Mouse (Mus musculus): ENCODE data around the gene Cluap1. TPM values are rescaled to one million over a fixed set of nuclear protein-coding genes. Genes with fewer than 3 reads are reported as not detected.
"Not testable (repeated sequence)": the region's sequence is repeated elsewhere in the genome, so short reads cannot be mapped to it uniquely, and the experiment has no call there.

The Cluap1 gene
- total RNA-seq, 2 experiments from 2014 or later = 8.8 to 10.1 TPM

DNA sequence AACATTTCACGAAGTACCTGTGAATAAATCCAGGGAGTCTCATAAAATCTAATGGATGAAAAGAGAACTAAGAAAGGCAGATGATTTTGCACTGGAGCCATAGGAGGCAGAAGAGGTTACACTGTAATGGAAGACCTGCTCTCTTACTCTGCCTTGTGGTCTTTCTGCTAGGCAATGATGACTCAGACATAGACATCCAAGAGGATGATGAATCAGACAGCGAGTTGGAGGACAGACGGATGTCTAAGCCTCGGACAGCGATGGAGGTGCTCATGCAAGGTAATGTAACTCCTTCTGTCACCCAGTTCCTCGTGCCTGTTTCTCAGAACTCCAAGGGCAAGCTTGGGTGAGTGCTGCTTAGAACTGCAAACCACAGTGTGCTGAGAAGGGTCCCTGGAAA lies 24.9 kb downstream of the Cluap1 start:
- ATAC-seq (replicated peaks; ENCODE audit: low FRiP score, poor library complexity, severe bottlenecking) = no peak

GRCm38 (mm10) chr16:3934091-3934490 lies 25.5 kb downstream of the Cluap1 start:
- no peak for ATAC-seq (replicated peaks; ENCODE audit: low FRiP score, poor library complexity, severe bottlenecking)

GRCm38 (mm10) chr16:3934701-3935100 lies 26.1 kb downstream of the Cluap1 start:
- ATAC-seq (replicated peaks; ENCODE audit: low FRiP score, poor library complexity, severe bottlenecking) = no peak

DNA sequence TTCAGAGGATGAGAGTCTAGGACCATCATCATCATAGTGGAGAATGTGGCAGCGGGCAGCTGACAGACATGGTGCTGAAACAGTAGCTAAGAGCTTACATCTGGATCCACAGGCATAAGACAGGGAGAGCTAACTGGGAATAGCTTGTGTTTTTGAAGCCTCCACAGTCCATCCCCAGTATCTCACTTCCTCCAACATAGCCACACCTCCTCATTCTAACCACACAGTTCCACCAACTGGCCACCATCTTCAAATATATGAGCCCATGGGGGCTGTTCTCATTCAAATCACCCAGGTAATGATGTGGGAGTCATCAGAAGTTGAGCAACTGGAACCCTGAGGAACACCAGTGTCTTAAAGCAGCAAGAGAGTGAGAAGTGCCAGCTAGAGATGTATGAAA lies 42.5 kb downstream of the Cluap1 start:
- ATAC-seq (replicated peaks; ENCODE audit: low FRiP score, poor library complexity, severe bottlenecking) = no peak

GRCm38 (mm10) chr16:3956369-3956768 lies 47.8 kb downstream of the Cluap1 start:
- ATAC-seq (replicated peaks; ENCODE audit: low FRiP score, poor library complexity, severe bottlenecking) = no peak

- ATAC-seq (replicated peaks; ENCODE audit: low FRiP score, poor library complexity, severe bottlenecking) = no peak
These were observed 50.7 kb downstream of the Cluap1 start for GRCm38 (mm10) chr16:3959261-3959660.

- ATAC-seq (replicated peaks; ENCODE audit: low FRiP score, poor library complexity, severe bottlenecking) = no peak
These were observed 56.4 kb downstream of the Cluap1 start for GRCm38 (mm10) chr16:3964990-3965389.

DNA sequence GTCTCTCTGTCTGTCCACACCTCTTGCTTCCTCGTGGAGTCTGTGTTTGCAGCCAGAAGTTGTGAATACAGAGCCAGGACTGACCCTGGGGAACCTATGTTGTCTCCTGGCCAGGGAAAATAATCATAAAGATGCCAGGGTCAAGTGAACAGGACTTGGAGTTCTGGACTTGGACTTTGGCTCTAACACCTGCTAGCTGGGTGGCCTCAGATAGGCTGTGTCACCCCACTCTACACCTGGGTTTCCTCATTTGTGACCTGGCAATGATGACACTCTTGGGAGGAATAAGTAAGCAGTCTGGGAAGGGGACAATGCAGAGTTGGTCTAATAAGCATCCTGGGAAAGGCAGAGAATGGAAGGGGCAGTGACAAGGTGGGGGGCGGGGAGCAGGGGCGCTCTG lies 56.9 kb downstream of the Cluap1 start:
- no peak for ATAC-seq (replicated peaks; ENCODE audit: low FRiP score, poor library complexity, severe bottlenecking)

DNA sequence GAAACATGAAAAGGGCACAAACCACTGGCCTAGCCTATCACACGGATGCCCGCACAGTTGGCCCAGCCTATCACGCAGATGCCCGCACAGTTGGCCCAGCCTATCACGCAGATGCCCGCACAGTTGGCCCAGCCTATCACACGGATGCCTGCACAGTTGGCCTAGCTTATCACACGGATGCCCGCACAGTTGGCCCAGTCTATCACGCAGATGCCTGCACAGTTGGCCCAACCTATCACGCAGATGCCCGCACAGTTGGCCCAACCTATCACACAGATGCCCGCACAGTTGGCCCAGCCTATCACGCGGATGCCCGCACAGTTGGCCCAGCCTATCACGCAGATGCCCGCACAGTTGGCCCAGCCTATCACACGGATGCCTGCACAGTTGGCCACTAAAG lies 65.9 kb downstream of the Cluap1 start:
- not testable (repeated sequence) for ATAC-seq (replicated peaks; ENCODE audit: low FRiP score, poor library complexity, severe bottlenecking)

DNA sequence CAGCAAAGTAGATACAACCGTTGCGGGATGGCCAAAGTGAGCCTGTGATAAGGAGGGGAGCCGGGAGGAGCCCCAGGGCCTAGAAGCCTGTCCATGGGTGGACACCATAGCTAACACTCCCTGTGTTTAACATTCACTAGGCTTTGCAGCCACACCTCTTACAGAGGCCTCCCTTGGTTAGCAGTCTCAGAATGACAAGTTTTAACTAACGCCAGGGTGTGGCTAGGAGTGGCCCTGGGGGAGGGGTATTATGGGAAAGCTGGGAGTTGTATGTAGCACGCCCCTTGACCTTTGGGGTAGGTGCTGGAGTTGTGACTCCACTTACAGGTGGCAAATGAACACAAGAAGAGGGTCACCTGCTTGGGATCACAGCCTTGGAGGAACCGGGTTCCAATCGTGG lies 67.1 kb downstream of the Cluap1 start:
- no peak for ATAC-seq (replicated peaks; ENCODE audit: low FRiP score, poor library complexity, severe bottlenecking)

- ATAC-seq (replicated peaks; ENCODE audit: low FRiP score, poor library complexity, severe bottlenecking) = 0 out of 2 replicates have a peak, but pooled peaks have one; percentile 20
These were observed 67.7 kb downstream of the Cluap1 start, which contains the start of gene Nlrc3 for GRCm38 (mm10) chr16:3976251-3976671. Gene Nlrc3 (minus strand): TSS chr16:3976632.

DNA sequence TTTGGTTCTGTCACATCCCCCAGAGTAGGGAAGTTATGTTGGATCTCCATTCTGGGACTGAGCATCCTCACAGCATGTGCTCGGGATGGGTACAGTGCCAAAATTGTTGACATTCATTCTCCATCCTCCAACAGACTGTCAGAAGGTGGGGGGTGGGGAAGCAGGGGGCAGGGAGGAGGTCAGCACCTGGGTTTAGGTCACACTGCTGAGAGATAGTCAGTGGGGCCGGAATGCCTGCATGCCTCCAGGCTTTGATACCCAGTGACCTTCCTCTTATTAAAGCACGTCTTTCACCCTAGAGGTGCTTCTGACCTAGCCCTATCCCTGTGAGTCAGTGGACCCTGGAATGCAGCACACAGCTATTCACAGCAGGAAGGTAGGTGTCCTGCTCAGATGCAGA lies 68.1 kb downstream of the Cluap1 start:
- no peak for ATAC-seq (replicated peaks; ENCODE audit: low FRiP score, poor library complexity, severe bottlenecking)

GRCm38 (mm10) chr16:3982173-3982572 lies 73.6 kb downstream of the Cluap1 start:
- no peak for ATAC-seq (replicated peaks; ENCODE audit: low FRiP score, poor library complexity, severe bottlenecking)

DNA sequence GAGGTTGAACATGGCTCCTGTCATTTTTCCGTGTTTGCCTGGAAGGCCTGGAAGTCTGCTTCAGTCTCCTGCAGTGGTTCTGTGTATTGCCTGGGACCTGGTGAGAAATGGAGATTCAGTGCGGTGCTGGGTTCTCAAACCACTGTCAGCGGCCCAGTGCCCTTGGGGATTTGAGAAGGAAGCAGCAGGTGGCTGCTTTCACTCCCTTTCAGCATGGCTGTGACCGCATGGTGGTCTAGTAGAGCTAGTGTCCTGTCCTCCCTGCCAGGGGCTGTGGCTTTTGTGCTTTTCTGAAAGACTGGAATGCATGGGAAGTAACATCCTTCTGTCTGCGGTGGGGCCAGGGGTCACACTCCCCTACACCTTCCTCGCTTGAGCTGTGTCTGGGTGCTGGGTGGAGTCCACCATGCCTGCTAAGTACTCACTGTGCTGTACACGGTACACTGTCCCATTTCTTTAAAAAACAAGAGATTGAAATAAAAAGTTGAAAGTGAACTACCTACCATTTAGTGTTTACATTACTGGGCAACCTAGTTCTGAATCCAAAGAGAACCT lies 74.6 kb downstream of the Cluap1 start:
- no peak for ATAC-seq (replicated peaks; ENCODE audit: low FRiP score, poor library complexity, severe bottlenecking)

GRCm38 (mm10) chr16:3988410-3988809 lies 79.8 kb downstream of the Cluap1 start:
- ATAC-seq (replicated peaks; ENCODE audit: low FRiP score, poor library complexity, severe bottlenecking) = no peak

Other genes starting within 250 kb of the Cluap1 start
- gene Mefv, start 190.7 kb upstream of the Cluap1 start, total RNA-seq (2015; ENCODE audit: low replicate concordance) = 3.8 TPM in 1 of 2 replicates, not detected in the other
- gene Mefv, start 190.7 kb upstream of the Cluap1 start, total RNA-seq (2017; ENCODE audit: low replicate concordance) = 2.6 and 6.1 TPM in 2 replicates
- gene Zfp263, start 164.7 kb upstream of the Cluap1 start, total RNA-seq (2015; ENCODE audit: low replicate concordance) = 7.1 and 11.9 TPM in 2 replicates
- 5.9 and 17.5 TPM in 2 replicates for gene Zfp263, start 164.7 kb upstream of the Cluap1 start, total RNA-seq (2017; ENCODE audit: low replicate concordance)
- not detected in 2 replicates for gene Olfr15, start 77.9 kb upstream of the Cluap1 start, total RNA-seq (2015; ENCODE audit: low replicate concordance)
- gene Olfr15, start 77.9 kb upstream of the Cluap1 start, total RNA-seq (2017; ENCODE audit: low replicate concordance) = not detected in 2 replicates
- 0.72 TPM in 1 of 2 replicates, not detected in the other for gene Zfp174, start 61.5 kb upstream of the Cluap1 start, total RNA-seq (2015; ENCODE audit: low replicate concordance)
- 0.38 TPM in 1 of 2 replicates, not detected in the other for gene Zfp174, start 61.5 kb upstream of the Cluap1 start, total RNA-seq (2017; ENCODE audit: low replicate concordance)
- 30.6 and 47.4 TPM in 2 replicates for gene Naa60, start 36.4 kb upstream of the Cluap1 start, total RNA-seq (2015; ENCODE audit: low replicate concordance)
- 17.6 and 25.1 TPM in 2 replicates for gene Naa60, start 36.4 kb upstream of the Cluap1 start, total RNA-seq (2017; ENCODE audit: low replicate concordance)
- 4.6 and 9.4 TPM in 2 replicates for gene Zfp597, start 24.2 kb upstream of the Cluap1 start, total RNA-seq (2015; ENCODE audit: low replicate concordance)
- gene Zfp597, start 24.2 kb upstream of the Cluap1 start, total RNA-seq (2017; ENCODE audit: low replicate concordance) = 7.9 and 10.8 TPM in 2 replicates
- 4.3 TPM in 1 of 2 replicates, not detected in the other for gene Gm20695, start 24.2 kb upstream of the Cluap1 start, total RNA-seq (2015; ENCODE audit: low replicate concordance)
- gene Gm20695, start 24.2 kb upstream of the Cluap1 start, total RNA-seq (2017; ENCODE audit: low replicate concordance) = not detected in 2 replicates
- gene 1700037C18Rik, start 112 bp upstream of the Cluap1 start, total RNA-seq (2015; ENCODE audit: low replicate concordance) = not detected in 2 replicates
- gene 1700037C18Rik, start 112 bp upstream of the Cluap1 start, total RNA-seq (2017; ENCODE audit: low replicate concordance) = 0.64 TPM in 1 of 2 replicates, not detected in the other
- 0.84 and 1.1 TPM in 2 replicates for gene Nlrc3, start 67.8 kb downstream of the Cluap1 start, total RNA-seq (2015; ENCODE audit: low replicate concordance)
- 0.45 and 1.9 TPM in 2 replicates for gene Nlrc3, start 67.8 kb downstream of the Cluap1 start, total RNA-seq (2017; ENCODE audit: low replicate concordance)
- 42.5 and 48.2 TPM in 2 replicates for gene Slx4, start 95.0 kb downstream of the Cluap1 start, total RNA-seq (2015; ENCODE audit: low replicate concordance)
- gene Slx4, start 95.0 kb downstream of the Cluap1 start, total RNA-seq (2017; ENCODE audit: low replicate concordance) = 50.1 and 64.4 TPM in 2 replicates
- not detected in 2 replicates for gene Dnase1, start 128.1 kb downstream of the Cluap1 start, total RNA-seq (2015; ENCODE audit: low replicate concordance)
- gene Dnase1, start 128.1 kb downstream of the Cluap1 start, total RNA-seq (2017; ENCODE audit: low replicate concordance) = not detected in 2 replicates
- gene Trap1, start 169.0 kb downstream of the Cluap1 start, total RNA-seq (2015; ENCODE audit: low replicate concordance) = 16.8 and 17.7 TPM in 2 replicates
- gene Trap1, start 169.0 kb downstream of the Cluap1 start, total RNA-seq (2017; ENCODE audit: low replicate concordance) = 17.7 and 24.6 TPM in 2 replicates